Mouse (Mus musculus) liver, embryonic 14.5 days (tissue): ENCODE measurements around the gene Phospho2. TPM values are rescaled to one million over a fixed set of nuclear protein-coding genes. Genes with fewer than 3 reads are reported as not detected.

Experiments
- ATAC-seq: fragments of 200-750 bp; cut with Nextera tagmentation; 2 replicates; pipeline ENCODE4 v1.8.0; 2017; ENCODE audit warnings: moderate number of reproducible peaks, mild to moderate bottlenecking, moderate library complexity; ENCODE audit not compliant: insufficient read depth
- DNase-seq, 3 experiments: peaks; one replicate each; pipeline ENCODE4 v3.0.0-alpha.2; 2012 to 2013; ENCODE audit warnings: low read depth in 3 of 3, low spot score in 3 of 3
- H3K27ac ChIP-seq: fragments of 300-500 bp; sonication (generic); 2 replicates; pipeline ENCODE4 v1.5.1; 2014; ENCODE audit warnings: moderate library complexity, mild to moderate bottlenecking, control low read depth, inconsistent platforms
- H3K27me3 ChIP-seq: fragments of 300-500 bp; sonication (generic); 2 replicates; pipeline ENCODE4 v1.6.1; 2014; ENCODE audit warnings: mild to moderate bottlenecking, low read length, moderate library complexity; ENCODE audit not compliant: control insufficient read depth, insufficient read depth
- H3K36me3 ChIP-seq: fragments of 300-500 bp; sonication (generic); replicated peaks from 2 replicates; pipeline ENCODE4 v1.6.1; 2014; ENCODE audit warnings: low read depth; ENCODE audit not compliant: control insufficient read depth, insufficient read depth
- H3K4me1 ChIP-seq, 2 experiments: fragments of 200-500 bp in 1 of 2; fragments of 300-500 bp in 1 of 2; sonication (generic) in 1 of 2; replicated peaks; 2 replicates each; pipeline ENCODE4 v1.6.1; 2012 to 2014; ENCODE audit warnings: antibody characterized with exemption in 1 of 2, inconsistent platforms in 1 of 2, low read length in 1 of 2; ENCODE audit not compliant: control insufficient read depth in 2 of 2, insufficient read depth in 2 of 2
- H3K4me2 ChIP-seq: fragments of 300-500 bp; sonication (generic); 2 replicates; pipeline ENCODE4 v1.6.1; 2014; ENCODE audit warnings: low read depth, mild to moderate bottlenecking, control low read depth, moderate library complexity
- H3K4me3 ChIP-seq, 2 experiments: fragments of 200-500 bp in 1 of 2; fragments of 300-500 bp in 1 of 2; sonication (generic) in 1 of 2; 2 replicates each; pipeline ENCODE4 v1.5.1; 2012 to 2014; ENCODE audit warnings: low read depth in 2 of 2, low read length in 2 of 2, mild to moderate bottlenecking in 2 of 2, control low read depth in 1 of 2, inconsistent platforms in 1 of 2, moderate library complexity in 1 of 2; ENCODE audit not compliant: insufficient read depth in 1 of 2
- H3K9ac ChIP-seq: fragments of 300-500 bp; sonication (generic); replicated peaks from 2 replicates; pipeline ENCODE4 v1.6.1; 2014; ENCODE audit warnings: mild to moderate bottlenecking, control low read depth, moderate library complexity
- H3K9me3 ChIP-seq: fragments of 300-500 bp; sonication (generic); 2 replicates; pipeline ENCODE4 v1.6.1; 2016; ENCODE audit warnings: low read length, mixed read lengths; ENCODE audit not compliant: control insufficient read depth
- CTCF ChIP-seq: IDR thresholded peaks from 2 replicates; pipeline ENCODE4 v1.5.1; 2016; ENCODE audit warnings: antibody characterized with exemption, low read depth, control low read depth
- EP300 ChIP-seq: IDR thresholded peaks from 2 replicates; pipeline ENCODE4 v1.6.1; 2016; ENCODE audit warnings: antibody characterized with exemption, low read depth
- whole genome bisulfite sequencing: fragments of 180-500 bp; shearing (Covaris S2); extraction: QIAGEN DNeasy Blood & Tissue Kit; methylation state at CpG from one replicate; pipeline ENCODE4 v1.1.7; 2014; ENCODE audit not compliant: insufficient replicate concordance; 5-methylcytosine and 5-hydroxymethylcytosine counted together
- polyA plus RNA-seq, 2 experiments: library from polyadenylated mRNA; depleted of rRNA in 1 of 2; stranded (reverse) in 1 of 2; unstranded in 1 of 2; fragments of >200 nt; fragmentation: Nextera tagmentation in 1 of 2; extraction: Ambion mirVana in 1 of 2; gene quantifications; 2 replicates each; pipeline versions ENCODE4 v1.2.1 to v1.2.3; 2012 to 2014

Gene Phospho2
- polyA plus RNA-seq (2012; rRNA removed): 2.6 and 9.2 TPM in 2 replicates
- polyA plus RNA-seq (2014; fragmentation: Nextera tagmentation; extraction: Ambion mirVana): 14.8 and 15.1 TPM in 2 replicates

- Histone ChIP-seq H3K36me3 (peaks cover 4% of the 10 kb centered on the region), H3K4me2 (peak within 1 kb of the TSS; percentile 96), H3K4me3 (peak within 1 kb of the TSS; percentile 70 to 71), H3K27me3 (no peaks in the 10 kb centered on the region), H3K9ac (peak within 1 kb of the TSS; percentile 81), H3K9me3 (no peaks in the 10 kb centered on the region), H3K4me1 (peaks cover 4% of the 10 kb centered on the region in 2 experiments), H3K27ac (peak within 1 kb of the TSS; percentile 61)
- TF ChIP-seq EP300 (no peak; the same call in 1 of the 2 replicates), CTCF (no peak)
- ATAC-seq: peak; percentile 95
- 2% methylated on average over 48 of the region's 48 CpGs for WGBS
- peak; percentile 98 to 99 (median 99) for DNase-seq
Measured at GRCm38 (mm10) chr2:69789429-69790069, at the start of gene Phospho2, which contains the start of gene Ccdc173. Gene Phospho2 (plus strand): TSS chr2:69789623. Gene Ccdc173 (minus strand): TSS chr2:69789575.

- H3K27ac ChIP-seq: no peak overlapping the region
- DNase-seq: no peak
- H3K27me3 ChIP-seq: no peaks in the 10 kb centered on the region
- no peak overlapping the region for H3K4me3 ChIP-seq
- peaks cover 42% of the 10 kb centered on the region for H3K36me3 ChIP-seq
- 90% methylated on average over 1 of the region's 1 CpGs for WGBS
- peak; percentile 52 for TF ChIP-seq CTCF
- no peak for TF ChIP-seq EP300
- H3K9me3 ChIP-seq: no peaks in the 10 kb centered on the region
- no peak for ATAC-seq
- H3K9ac ChIP-seq: no peak overlapping the region
- H3K4me2 ChIP-seq: no peak overlapping the region
- no peaks in the 10 kb centered on the region for H3K4me1 ChIP-seq
Measured at GRCm38 (mm10) chr2:69745091-69745490, 44.3 kb upstream of the Phospho2 start.

GRCm38 (mm10) chr2:69760980-69761379 lies 28.4 kb upstream of the Phospho2 start:
- Histone ChIP-seq H3K4me3 (no peak overlapping the region), H3K9me3 (no peaks in the 10 kb centered on the region), H3K4me1 (no peaks in the 10 kb centered on the region), H3K9ac (no peak overlapping the region), H3K27ac (no peak overlapping the region), H3K36me3 (no peaks in the 10 kb centered on the region), H3K4me2 (no peak overlapping the region), H3K27me3 (no peaks in the 10 kb centered on the region)
- WGBS: 60% methylated on average over 5 of the region's 5 CpGs
- TF ChIP-seq CTCF (no peak), EP300 (no peak)
- ATAC-seq (no peak), DNase-seq (no peak)

GRCm38 (mm10) chr2:69763340-69763739 lies 26.1 kb upstream of the Phospho2 start:
- 69% methylated on average over 4 of the region's 4 CpGs for WGBS
- no peak for TF ChIP-seq EP300
- TF ChIP-seq CTCF: no peak
- no peak for ATAC-seq
- H3K4me2 ChIP-seq: no peak overlapping the region
- no peaks in the 10 kb centered on the region for H3K27me3 ChIP-seq
- no peaks in the 10 kb centered on the region for H3K9me3 ChIP-seq
- H3K36me3 ChIP-seq: no peaks in the 10 kb centered on the region
- no peak overlapping the region for H3K9ac ChIP-seq
- no peaks in the 10 kb centered on the region for H3K4me1 ChIP-seq
- no peak for DNase-seq
- H3K27ac ChIP-seq: no peak overlapping the region
- no peak overlapping the region for H3K4me3 ChIP-seq

GRCm38 (mm10) chr2:69764716-69765115 lies 24.7 kb upstream of the Phospho2 start:
- TF ChIP-seq EP300: no peak
- no peak for TF ChIP-seq CTCF
- H3K4me2 ChIP-seq: no peak overlapping the region
- ATAC-seq: no peak

More at GRCm38 (mm10) chr2:69764716-69765115, 24.7 kb upstream of the Phospho2 start:
- no peaks in the 10 kb centered on the region for H3K9me3 ChIP-seq
- 53% methylated on average over 1 of the region's 1 CpGs for WGBS
- no peaks in the 10 kb centered on the region for H3K27me3 ChIP-seq
- no peak overlapping the region for H3K9ac ChIP-seq
- H3K27ac ChIP-seq: no peak overlapping the region
- DNase-seq: no peak
- H3K4me3 ChIP-seq: no peak overlapping the region
- H3K4me1 ChIP-seq: no peaks in the 10 kb centered on the region
- H3K36me3 ChIP-seq: no peaks in the 10 kb centered on the region
